Mouse (Mus musculus) pancreas, adult 10 weeks (tissue): ENCODE results near the gene Cdan1. TPM values are rescaled to one million over a fixed set of nuclear protein-coding genes. Genes with fewer than 3 reads are reported as not detected.

Experiments
- polyA plus RNA-seq: library from polyadenylated mRNA; stranded (reverse); fragments of 350-450 nt; fragmentation: Illumina TruSeq; extraction: RNeasy Lipid Tissue Mini Kit (QIAGEN cat#74804); gene quantifications from one replicate; pipeline ENCODE4 v1.2.3, GENCODE M21; 2015; ENCODE audit warnings: low read depth, low replicate concordance; ENCODE audit not compliant: insufficient read depth

The Cdan1 gene
- 1.1 TPM for polyA plus RNA-seq

DNA sequence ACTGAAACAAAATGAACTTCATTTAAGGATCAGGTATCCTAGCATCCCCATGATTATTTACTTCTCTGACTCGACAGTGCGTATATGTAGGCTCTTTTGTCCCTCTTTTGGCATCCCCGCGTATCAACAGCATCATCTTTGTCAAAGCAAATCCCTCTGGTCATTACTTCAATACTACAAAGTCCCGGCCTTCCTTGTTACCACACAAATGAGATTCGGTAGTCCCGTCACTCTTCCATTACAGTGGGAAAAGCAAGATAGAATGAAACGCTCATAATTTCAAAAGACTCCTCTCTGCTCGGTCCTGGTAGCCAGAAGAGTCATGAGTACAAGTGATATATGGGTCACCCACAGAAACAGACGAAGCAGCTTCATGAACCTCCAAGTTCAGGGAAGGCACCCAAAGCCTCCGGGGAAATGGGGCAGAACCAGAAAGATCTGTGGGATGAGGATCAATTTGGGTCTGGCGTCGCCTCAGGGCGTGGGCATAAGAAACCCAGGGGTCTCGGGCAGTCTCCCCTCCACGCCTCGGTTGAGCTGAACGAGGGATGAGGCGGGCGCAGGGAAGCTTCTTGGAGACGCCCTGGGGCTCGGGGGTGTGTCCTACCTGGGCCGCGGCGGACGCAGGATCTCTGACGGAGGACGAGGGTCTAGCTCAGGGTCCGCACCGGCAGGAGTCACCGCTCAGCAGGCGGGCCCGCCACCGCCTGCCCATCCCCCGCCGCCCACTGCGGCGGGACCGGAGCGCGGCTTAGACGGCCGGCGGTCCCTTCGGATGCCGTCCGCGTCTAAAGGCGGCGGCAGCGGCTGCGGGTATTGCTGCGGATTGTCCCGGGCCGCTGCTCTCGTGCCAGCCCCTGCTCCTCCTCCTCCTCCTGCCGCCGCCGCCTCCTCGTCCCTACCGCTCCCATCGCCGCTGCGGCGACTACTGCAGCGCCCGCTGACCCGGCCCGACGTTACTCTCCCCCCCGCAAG is at the start of gene Cdan1:
Gene Cdan1, minus strand, starts transcription at position 680 of the 975 bp plus-strand sequence.

DNA sequence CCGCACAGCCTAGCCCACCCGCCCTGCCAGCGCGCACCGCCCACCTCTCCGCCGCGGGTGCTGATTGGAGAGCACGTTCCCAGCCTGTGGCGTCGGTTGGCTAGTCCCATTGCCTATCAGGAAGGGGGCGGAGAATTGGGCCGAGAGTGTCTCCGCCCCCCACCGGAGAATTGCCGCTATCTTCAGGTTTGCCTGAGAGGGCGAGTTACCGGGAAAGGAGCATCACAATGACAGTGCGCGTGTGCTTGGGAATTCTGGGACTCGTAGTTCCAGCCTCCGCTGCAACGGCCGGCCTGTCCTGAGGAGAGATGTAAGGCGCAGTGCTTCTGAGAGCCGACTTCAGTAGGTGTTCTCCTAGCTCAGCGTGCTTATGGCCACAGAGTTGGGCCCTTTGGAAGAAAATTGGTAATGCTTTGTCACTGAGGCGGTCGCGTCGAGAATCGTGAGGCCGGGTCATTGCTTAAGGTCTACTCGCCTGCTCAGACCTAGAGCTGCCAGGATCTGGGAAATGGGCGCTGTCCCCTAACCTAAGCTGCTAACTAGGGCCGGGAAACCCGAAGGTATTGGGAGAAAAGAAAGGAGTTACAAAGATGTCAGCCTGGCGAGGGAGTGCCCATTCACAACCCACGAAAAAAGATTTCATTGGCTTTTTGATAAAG is 625 bp upstream of the Cdan1 start, which contains the start of gene Ttbk2:
Gene Ttbk2, minus strand, starts transcription at position 181 of the 659 bp plus-strand sequence.

Other genes with a start within 250 kb of the Cdan1 start
- 2.6 TPM for gene Haus2, start 240.7 kb downstream of the Cdan1 start, polyA plus RNA-seq
- gene Lrrc57, start 240.6 kb downstream of the Cdan1 start, polyA plus RNA-seq, result 3.5 TPM
- 7.3 TPM for gene Stard9, start 221.0 kb downstream of the Cdan1 start, polyA plus RNA-seq
- gene Ttbk2, start 476 bp upstream of the Cdan1 start, polyA plus RNA-seq, result 1.2 TPM
- gene Ubr1, start 120.6 kb upstream of the Cdan1 start, polyA plus RNA-seq, result 9.2 TPM
- 3.8 TPM for gene Tmem62, start 126.9 kb upstream of the Cdan1 start, polyA plus RNA-seq
- gene Ccndbp1, start 158.3 kb upstream of the Cdan1 start, polyA plus RNA-seq, result 10.7 TPM
- not detected for gene Epb42, start 186.9 kb upstream of the Cdan1 start, polyA plus RNA-seq
- gene Tgm5, start 235.7 kb upstream of the Cdan1 start, polyA plus RNA-seq, result not detected